Mouse (Mus musculus) kidney, adult 2 months (tissue): ENCODE measurements at regions not wholly inside any gene's neighbourhood (a gene's known extent, or its start where the extent isn't known, plus 50 kb on each side); places are given as distances from the start of the nearest gene placed in this dataset.

Experiments used
- CTCF ChIP-seq: fragments of 200-500 bp; conservative IDR thresholded peaks from 2 replicates; pipeline ENCODE4 v1.5.1; 2011; ENCODE audit warnings: low read depth, mild to moderate bottlenecking, control low read depth, low read length, moderate library complexity, mixed read lengths; ENCODE audit not compliant: insufficient read depth, insufficient read length
- POLR2A ChIP-seq: fragments of 200-500 bp; IDR thresholded peaks from one replicate; pipeline ENCODE4 v1.6.1; 2011; ENCODE audit warnings: low read depth, low read length, control low read depth

DNA sequence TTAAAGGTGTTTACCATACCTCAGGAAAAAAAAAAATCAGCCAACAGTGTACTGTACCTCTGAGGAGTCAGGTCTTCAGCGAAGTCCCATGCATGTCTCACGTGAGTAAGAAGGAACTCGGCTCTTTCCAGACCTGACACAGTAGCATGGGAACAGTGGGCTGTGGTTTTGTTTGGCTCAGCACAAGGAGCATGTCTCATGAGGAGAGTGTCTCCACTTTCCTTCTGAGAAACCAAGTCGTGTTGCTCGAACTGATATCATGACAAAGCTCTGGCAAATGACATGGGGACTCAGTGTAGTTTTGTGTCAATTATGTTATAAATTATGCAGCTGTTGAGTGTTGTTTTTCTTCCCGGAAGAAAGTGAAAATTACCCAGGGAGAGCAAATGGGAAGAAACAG, 316.0 kb downstream of the Pros1 start:
- no peak for TF ChIP-seq CTCF
- TF ChIP-seq POLR2A: no peak
